Mouse (Mus musculus): ENCODE data around the gene Tjap1.

Gene Tjap1

DNA sequence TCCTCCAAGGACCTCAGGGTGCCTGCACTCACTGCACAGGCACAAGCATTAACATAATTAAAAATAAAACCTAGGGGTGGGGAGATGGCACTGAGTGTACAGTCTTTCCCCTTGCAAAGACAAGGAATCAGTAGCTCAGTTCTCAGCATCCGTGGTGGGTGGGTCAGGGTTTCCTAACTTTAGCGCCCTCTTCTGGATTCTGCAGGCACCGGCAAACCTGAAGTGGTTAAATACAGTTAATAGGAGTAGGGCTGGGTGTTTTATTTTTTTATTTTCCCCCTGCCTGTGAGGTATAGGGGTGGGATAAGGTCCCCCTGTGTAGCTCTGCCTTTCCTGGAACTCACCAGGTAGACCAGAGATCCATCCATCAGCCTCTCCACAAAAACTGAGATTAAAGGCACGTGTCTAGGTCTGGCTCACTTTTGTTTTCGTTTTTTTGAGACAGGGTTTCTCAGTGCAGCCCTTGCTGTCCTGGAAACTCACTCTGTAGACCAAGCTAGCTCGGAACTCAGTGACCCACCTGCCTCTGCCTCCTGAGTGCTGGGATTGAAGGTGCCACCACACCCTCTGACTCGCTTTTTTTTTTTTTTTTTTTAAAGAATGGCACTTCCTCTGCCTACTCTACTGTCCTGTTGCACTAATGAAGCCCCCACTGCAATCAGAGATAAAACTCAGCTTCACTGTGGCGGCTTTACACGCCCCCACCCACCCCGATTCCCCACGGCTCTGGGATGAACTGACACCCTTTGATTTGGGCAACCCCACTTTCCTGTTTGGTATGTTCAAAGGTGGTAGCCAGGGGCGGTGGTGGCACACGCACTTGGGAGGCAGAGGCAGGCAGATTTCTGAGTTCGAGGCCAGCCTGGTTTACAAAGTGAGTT lies 30.0 kb downstream of the Tjap1 start:
- peak; percentile 57 for DNase-seq (ENCODE audit: low spot score)

DNA sequence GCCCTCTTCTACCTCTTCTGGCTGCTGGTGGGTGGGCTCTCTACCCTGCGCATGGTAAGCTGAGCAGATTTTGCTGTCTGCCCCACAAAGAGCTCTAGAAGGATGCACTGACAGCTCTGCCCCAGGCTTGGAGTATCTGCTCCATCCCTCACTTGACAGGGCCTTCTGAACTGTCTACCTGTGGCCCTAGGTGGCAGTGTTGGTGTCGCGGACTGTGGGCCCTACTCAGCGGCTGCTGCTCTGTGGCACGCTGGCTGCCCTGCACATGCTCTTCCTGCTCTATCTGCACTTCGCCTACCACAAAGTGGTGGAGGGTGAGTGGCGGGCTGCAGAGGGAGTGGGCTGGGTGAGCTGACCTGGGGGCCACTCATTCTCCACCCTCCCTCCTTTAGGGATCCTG lies 31.7 kb downstream of the Tjap1 start:
- DNase-seq (ENCODE audit: low spot score), result no peak

DNA sequence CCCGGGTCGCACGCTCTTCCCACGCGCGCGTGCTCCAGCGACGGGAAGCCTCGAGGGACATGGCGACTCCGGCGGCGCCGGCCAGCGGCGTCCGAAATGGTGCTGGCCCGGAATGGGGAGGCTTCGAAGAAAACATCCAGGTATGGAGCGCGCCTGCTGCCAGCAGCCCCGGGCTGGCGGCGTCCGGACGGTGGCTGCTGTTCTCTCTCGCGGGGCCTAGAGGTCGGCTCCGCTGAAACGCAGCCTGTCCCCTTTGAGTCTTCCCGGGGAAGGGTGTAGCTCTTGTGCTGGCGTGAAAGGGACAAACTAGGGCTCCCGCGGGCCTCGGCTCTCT lies 34.7 kb downstream of the Tjap1 start:
- DNase-seq (ENCODE audit: low spot score), result no peak

- DNase-seq (ENCODE audit: low spot score), result peak; percentile 97
These were observed 35.2 kb downstream of the Tjap1 start, which contains the start of the genes Polr1c and Yipf3 for GRCm38 (mm10) chr17:46247512-46248188. Gene Polr1c, minus strand, starts transcription at chr17:46248054. Gene Yipf3, plus strand, starts transcription at chr17:46248080.

GRCm38 (mm10) chr17:46244579-46244978 lies 38.2 kb downstream of the Tjap1 start:
- peak; percentile 92 for DNase-seq (ENCODE audit: low spot score)

DNA sequence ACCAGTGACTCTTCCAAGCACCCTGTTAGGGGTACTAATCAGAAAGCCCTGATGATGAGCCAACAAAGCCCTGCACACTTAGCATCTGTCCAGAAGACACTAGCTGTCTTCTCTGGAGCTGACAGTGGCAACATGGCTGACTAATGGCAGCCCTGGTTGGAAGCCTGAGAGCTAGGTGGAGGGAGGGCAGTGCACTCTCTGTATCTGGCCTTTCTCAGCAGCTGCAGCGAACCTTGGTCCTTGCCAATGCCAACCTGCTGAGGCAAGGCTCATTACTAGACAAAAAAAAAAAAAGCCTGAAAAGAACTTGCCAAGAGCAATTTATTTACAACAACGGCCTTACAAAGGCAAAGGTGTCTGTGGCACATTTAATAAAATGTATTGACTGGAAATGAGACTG lies 39.2 kb downstream of the Tjap1 start:
- peak; percentile 72 for DNase-seq (ENCODE audit: low spot score)

- DNase-seq (ENCODE audit: low spot score), result no peak
These were observed 39.8 kb downstream of the Tjap1 start for GRCm38 (mm10) chr17:46242993-46243392.

DNA sequence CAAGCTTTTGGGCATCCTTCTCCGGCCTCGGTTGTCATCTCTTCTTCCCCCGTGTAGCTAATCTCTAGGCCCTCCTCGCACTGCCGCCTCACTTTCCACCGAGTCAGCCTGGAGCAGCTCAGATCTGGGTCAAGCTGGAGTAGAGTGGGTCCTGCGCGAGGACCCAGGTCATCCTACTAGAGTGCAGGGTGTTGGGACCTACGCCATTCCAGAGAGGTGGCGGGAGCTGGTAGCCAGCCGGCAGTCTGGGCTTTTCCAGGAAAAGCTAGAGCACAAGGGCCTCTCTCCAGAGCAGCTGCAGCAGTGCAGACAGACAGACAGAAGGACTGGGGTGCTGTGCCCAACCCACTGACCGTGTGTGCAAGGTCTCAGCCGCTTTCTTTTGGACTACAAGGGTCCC lies 40.6 kb downstream of the Tjap1 start:
- no peak for DNase-seq (ENCODE audit: low spot score)

GRCm38 (mm10) chr17:46241471-46241870 lies 41.4 kb downstream of the Tjap1 start:
- DNase-seq (ENCODE audit: low spot score), result no peak

DNA sequence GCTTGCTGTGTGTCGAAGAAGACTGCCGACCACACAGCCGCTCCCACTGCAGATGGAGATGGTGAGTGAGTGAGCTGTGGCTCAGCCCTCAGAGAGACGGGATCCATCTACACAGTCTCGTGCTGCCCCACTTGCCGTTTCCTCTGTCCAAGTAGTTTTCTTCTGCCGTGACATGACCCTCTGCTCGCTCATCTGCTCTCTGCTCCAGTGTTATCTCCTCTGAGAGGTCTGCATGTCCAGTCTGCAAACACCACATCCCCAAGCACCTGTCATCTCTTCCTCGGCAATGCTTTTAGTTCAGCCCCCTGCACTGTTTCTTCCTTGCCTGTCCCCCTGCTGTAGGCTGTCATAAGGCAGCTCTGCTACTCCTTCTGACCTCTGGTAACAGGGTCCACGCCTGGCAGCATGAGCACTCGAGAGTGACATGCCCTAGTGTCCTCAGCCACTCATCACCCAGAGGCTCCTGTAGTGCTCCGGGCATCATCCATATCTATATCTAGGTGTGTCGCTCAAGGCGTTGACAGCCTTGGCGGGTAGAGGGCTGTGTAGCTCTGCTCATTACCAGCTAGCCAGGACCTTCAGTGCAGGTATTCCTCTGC lies 43.2 kb downstream of the Tjap1 start:
- DNase-seq (ENCODE audit: low spot score), result no peak

DNA sequence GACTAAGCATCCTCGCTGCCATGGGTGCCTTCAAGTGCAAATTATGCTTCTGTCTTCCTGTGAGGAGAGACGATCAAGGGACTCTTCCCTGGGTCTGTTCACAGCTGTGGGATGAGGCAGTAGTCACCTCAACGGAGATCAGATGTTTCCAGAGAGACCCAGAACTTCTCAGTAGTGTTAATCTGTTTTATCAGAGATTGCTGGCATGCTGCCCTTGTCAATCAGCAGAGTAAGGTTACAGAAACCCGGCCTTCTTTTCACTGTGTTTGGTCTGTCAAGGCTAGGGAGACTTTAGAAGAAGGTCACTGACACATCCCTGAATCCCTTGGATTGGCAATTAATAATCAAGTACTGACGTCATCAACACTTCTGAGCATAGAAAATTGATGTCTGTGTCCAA lies 45.3 kb downstream of the Tjap1 start:
- no peak for DNase-seq (ENCODE audit: low spot score)

DNA sequence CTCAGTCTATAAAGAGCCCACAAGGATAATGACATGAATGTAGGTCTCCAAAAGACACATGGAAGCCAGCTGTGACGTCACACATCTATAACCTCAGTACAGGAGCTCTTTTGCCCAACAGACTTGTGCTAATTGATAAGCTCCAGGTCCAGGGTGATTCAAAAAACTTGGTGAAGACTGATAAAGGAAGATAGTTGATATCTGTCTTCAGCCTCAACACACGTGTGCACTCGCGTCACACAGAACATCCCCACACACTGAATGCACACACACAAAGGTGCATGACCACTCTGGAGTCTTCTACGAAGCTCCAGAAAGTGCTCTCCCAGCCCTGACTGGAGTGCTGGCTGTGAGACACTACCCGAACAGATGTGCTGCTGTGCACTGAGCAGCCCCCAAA lies 45.7 kb downstream of the Tjap1 start:
- no peak for DNase-seq (ENCODE audit: low spot score)

- DNase-seq (ENCODE audit: low spot score), result no peak
These were observed 46.8 kb downstream of the Tjap1 start for GRCm38 (mm10) chr17:46236067-46236466.

DNA sequence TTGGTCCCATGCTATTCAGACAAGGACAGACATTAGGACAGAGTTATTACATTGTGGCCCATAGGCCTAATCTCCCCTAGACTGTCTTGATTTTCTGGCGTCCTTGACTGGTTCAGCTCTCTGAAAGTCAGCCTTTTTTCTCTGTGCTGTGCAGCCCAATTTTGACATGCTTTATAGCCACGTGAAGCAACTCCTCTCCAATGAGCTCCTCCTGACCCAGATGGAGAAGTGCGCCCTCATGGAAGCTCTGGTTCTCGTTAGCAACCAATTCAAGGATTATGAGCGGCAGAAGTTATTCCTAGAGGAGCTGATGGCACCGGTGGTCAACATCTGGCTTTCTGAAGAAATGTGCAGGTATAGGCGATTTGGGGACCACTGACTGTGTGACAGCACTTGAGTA lies 55.2 kb downstream of the Tjap1 start:
- no peak for DNase-seq (ENCODE audit: low spot score)

DNA sequence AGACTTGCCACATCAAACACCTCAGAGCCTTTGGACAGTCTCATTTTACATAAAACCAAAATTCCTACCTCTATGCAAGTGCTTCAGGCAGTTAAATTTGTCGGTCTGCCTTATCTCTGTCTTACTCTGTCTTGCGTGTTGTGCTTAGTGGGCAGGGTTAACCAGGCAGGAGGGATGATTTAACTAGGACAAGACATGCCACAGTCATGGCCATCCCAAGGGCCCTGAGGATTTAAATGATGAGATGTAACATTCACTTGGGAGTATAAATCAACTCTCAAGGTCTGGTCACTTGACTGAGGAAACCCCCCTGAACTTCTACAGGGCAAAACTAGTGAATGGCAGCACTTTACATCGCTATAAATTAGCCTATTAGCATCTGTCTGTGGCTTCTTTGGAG lies 61.2 kb downstream of the Tjap1 start:
- no peak for DNase-seq (ENCODE audit: low spot score)

- DNase-seq (ENCODE audit: low spot score), result no peak
These were observed 72.3 kb downstream of the Tjap1 start for GRCm38 (mm10) chr17:46210550-46210949.
